Mouse (Mus musculus) myocyte (in vitro differentiated cells): ENCODE results near the gene Prss8.

ENCODE experiments used
- MAX ChIP-seq: IDR thresholded peaks from one replicate; pipeline ENCODE4 v1.6.1; 2011; ENCODE audit warnings: low read depth, mild to moderate bottlenecking, control low read depth
- POLR2A ChIP-seq: IDR thresholded peaks from one replicate; pipeline ENCODE4 v1.6.1; 2011; ENCODE audit warnings: low read depth, mild to moderate bottlenecking, control low read depth, moderate library complexity; ENCODE audit not compliant: insufficient read length
- POLR2AphosphoS2 ChIP-seq: IDR thresholded peaks from one replicate; pipeline ENCODE4 v1.6.1; 2011; ENCODE audit warnings: low read depth, control low read depth; ENCODE audit not compliant: insufficient read length

DNA sequence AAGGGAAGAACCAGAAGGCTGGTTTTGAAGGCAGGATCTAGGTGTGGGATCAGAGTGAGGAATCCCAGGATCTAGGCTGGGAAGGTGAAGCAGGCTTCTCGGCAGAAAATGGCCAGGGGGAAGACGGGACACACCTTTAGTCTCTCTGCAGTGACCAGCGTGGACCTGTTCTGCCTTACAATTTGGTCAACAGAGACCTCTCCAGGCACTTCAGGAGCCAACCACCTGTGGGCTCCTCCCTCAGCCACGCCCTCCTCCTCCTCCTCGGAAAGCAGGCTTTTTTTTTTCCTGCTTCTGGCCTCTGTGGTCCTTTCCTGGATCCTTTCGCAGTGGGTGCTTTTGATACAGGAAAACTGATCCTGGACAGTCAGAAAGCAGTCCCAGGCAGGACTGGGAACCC is at the start of gene Prss8:
- TF ChIP-seq MAX (no peak), POLR2A (no peak), POLR2AphosphoS2 (no peak)
